Mouse (Mus musculus) E14TG2a.4 (cell line): ENCODE data around the gene Tenm4.

Experiments
- CTCF ChIP-seq: conservative IDR thresholded peaks from 2 replicates; pipeline ENCODE4 v1.5.1; 2014; ENCODE audit warnings: low read length
- NANOG ChIP-seq: IDR thresholded peaks from 2 replicates; pipeline ENCODE4 v1.6.1; 2014; ENCODE audit warnings: borderline replicate concordance, low read length, mixed read lengths
- POU5F1 ChIP-seq: IDR thresholded peaks from 2 replicates; pipeline ENCODE4 v1.6.1; 2014; ENCODE audit warnings: low read length, borderline replicate concordance

- no peak for TF ChIP-seq CTCF
- TF ChIP-seq NANOG, result no peak
- no peak for TF ChIP-seq POU5F1
Observed at GRCm38 (mm10) chr7:96661352-96662169, 490.5 kb downstream of the Tenm4 start.
